Mouse (Mus musculus): ENCODE measurements around the gene Cmc4. TPM values are rescaled to one million over a fixed set of nuclear protein-coding genes. Genes with fewer than 3 reads are reported as not detected.

The Cmc4 gene
- total RNA-seq (2021), result 1 to 10 TPM; 9.2 to 9.8 TPM

DNA sequence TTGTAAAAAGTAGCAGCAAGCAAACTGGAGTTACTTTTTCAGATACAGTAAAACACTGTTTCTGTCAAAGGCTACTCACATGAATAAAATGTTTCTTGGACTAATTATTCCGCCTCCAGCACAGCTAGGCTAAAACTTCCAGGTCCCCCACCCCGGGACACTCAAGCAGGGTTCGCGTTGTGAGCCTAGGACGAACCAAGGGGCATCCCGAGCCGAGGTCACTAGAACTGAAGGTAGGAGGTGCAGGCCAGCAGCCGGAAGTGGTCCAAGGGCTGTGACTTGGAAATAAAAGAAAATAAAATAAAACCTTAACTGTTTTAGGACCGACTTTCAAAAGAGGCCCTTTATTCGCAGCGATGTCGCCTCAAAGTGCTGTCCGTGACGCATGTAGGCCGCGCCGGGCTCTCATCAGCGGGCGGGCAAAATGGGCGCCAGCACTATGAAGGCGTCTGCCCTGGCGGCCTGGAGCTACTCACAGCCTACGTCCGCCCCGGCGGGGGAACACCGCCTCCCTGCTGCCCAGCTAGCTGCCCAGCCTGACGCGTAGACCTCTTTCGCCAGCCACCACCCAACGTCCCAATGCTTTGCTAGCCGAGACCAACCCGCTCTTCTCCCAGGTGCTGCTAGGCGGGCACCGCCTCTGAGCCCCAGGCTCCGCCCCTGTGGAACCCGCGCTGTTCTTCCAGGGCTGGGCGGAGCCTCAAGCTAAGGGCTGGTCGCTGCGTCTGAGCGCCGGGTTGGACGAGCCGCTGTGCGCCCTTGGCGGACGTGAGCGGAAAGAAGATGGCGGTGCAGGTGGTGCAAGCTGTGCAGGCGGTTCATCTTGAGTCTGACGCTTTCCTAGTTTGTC, at the start of gene Cmc4, which contains the start of the genes Mtcp1 and Brcc3:
Cmc4 (minus strand) TSS at position 649 of the 850 bp plus-strand sequence.
Mtcp1 (minus strand) TSS at position 653 of the 850 bp plus-strand sequence.
Brcc3 (plus strand) TSS at position 693 of the 850 bp plus-strand sequence.
- peak; percentile 77 to 85 for DNase-seq
- intact Hi-C loops (cut with DNase I), result loop anchor here (5.0 to 10.0 kb wide), 2 partner anchors 34 to 99 kb away; partner anchors contain the start of genes F8, Fundc2 and Vbp1

- no peak for DNase-seq
- intact Hi-C loops (cut with DNase I), result no loop called here
Measured at GRCm38 (mm10) chrX:75454597-75454996, 38.2 kb upstream of the Cmc4 start.

DNA sequence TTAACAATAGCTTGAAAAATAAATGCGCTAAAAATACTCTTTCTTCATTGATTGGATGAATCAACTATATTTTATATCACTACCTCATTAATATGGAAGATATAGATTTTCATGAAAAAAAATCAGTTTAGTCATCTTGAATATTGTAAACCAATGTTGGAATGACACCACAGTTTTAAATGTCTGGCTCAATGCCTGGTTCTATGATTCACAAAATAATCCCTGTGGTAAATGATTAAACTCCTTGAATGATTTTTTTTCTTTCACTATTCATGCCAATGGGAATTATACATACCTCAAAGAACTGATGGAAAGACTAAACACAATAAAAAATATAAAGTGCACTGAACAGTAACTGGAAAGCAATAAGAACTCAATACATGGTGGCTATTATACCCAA, 6.7 kb downstream of the Cmc4 start:
- no peak for DNase-seq
- intact Hi-C loops (cut with DNase I), result loop anchor here (10.0 kb wide), 1 partner anchor 105 kb away; the partner anchor contains the start of gene Vbp1

- intact Hi-C loops (cut with DNase I), result no loop called here
- no peak for DNase-seq
Measured at GRCm38 (mm10) chrX:75403350-75403749, 13.0 kb downstream of the Cmc4 start.

DNA sequence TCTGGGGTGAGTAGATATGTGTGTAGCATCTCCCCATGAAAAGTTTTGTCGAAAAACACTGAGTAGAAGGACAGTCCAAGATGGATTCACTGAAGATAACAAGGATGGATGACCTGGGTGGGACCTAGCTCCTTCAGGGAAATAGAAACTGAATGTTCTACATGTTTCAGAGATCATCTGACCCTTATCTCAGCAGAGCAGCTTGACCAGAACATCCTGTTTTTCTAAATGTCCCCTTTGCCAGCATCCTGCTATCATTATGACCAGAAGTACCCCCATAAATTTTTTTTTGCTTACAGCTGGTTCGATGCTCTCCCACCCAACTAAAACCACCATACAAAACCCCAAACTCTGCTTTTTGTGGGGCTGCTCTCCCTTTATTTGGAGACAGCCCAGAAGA, 13.7 kb downstream of the Cmc4 start:
- intact Hi-C loops (cut with DNase I), result no loop called here
- DNase-seq, result no peak

DNA sequence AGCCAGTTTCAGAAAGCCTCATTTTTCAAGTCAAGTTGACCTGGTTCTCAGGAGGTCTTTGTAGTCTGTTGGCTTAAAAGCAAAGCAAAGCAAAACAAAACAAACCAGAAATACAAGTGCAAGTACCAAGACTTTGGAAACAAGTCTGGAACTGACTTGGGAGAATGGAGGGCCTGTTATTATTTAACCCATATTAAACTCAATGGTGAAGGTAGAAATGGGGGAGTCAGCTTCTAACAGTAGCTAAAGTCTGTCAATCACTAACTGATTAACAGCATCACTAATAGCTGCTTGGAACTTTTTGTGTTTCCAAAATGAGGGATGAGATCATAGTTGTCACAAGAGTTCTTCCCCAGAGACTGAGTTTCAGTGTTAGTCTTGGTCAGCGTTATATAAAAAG, 16.9 kb downstream of the Cmc4 start:
- intact Hi-C loops (cut with DNase I), result loop anchor here (10.0 kb wide), 1 partner anchor 285 kb away; no protein-coding TSS in a partner anchor
- DNase-seq, result no peak

DNA sequence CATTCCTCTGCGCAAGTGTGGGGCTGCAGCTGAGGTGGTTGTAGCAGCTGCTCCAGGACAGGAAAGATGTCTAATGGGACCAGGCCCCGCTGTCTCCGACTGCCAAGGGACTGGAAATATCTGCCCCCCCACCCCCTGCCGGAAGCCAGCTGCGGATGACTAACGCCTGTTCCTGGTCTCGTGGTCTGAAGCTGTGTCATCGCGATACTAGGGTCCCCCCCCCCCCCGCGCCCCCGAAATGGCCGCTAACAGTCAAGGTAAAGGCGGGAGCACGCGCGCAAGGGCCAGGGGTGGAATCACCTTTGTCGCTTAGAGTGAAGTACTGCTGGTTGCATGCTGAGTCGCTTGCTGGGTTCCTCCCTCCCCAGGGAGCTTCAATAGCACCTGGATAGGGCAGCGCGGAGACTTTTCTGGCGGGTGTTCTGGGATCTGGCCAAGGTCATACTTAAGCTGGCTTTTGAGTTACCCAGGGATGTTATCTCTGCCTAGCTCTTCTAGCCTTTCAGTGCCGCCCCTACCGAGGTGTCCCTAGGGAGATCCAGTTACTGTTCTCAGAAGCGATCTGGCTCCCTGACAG, 34.1 kb downstream of the Cmc4 start, which contains the start of the genes Fundc2 and F8:
Fundc2 (plus strand) TSS at position 205 of the 577 bp plus-strand sequence.
F8 (minus strand) TSS at position 421 of the 577 bp plus-strand sequence.
- intact Hi-C loops (cut with DNase I), result loop anchor here (5.0 kb wide), 1 partner anchor 35 kb away; the partner anchor contains the start of genes Brcc3, Cmc4 and Mtcp1
- peak; percentile 57 to 70 for DNase-seq

DNA sequence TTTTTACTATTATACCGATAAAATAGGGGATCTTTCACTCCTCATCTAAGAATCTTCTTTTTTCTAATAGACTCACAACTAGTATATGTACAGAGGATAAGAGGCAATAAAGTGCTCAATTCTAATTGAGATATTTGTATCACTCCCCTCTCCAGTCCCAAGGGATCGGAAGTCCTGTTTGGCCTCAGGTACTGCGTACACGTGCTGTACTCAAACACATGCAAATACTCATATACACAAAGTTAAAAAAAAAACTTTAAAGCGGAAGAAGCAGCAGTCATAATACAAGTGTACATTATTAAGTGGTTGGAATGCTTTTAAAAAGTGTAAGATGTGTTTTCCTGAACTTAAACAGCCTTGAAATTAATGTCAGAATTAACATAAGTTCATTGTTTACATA, 34.7 kb downstream of the Cmc4 start:
- intact Hi-C loops (cut with DNase I), result loop anchor here (5.0 kb wide), 1 partner anchor 36 kb away; the partner anchor contains the start of genes Brcc3, Cmc4 and Mtcp1
- no peak for DNase-seq

- DNase-seq, result no peak
- intact Hi-C loops (cut with DNase I), result loop anchor here (5.0 kb wide), 1 partner anchor 36 kb away; the partner anchor contains the start of genes Brcc3, Cmc4 and Mtcp1
Measured at GRCm38 (mm10) chrX:75381176-75381575, 35.2 kb downstream of the Cmc4 start.

DNA sequence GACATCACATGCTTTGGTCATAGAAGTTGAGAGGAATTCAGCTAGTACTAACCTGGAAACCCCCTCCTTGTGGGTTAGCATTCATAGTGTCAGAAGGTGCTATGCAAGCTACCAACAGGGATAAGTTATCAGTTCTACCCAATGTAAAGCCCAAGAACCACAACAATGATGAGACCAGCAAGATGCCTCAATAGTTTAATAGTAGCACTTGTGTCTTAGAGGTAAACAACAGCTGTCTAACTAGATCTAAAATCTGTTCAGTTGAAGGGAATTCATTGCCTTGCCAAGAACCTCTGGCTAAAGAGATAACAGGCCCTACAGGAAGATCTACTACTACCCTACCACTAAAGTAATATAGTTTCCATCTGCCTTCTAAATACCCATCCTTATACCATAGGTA, 39.6 kb downstream of the Cmc4 start:
- DNase-seq, result no peak
- intact Hi-C loops (cut with DNase I), result no loop called here

DNA sequence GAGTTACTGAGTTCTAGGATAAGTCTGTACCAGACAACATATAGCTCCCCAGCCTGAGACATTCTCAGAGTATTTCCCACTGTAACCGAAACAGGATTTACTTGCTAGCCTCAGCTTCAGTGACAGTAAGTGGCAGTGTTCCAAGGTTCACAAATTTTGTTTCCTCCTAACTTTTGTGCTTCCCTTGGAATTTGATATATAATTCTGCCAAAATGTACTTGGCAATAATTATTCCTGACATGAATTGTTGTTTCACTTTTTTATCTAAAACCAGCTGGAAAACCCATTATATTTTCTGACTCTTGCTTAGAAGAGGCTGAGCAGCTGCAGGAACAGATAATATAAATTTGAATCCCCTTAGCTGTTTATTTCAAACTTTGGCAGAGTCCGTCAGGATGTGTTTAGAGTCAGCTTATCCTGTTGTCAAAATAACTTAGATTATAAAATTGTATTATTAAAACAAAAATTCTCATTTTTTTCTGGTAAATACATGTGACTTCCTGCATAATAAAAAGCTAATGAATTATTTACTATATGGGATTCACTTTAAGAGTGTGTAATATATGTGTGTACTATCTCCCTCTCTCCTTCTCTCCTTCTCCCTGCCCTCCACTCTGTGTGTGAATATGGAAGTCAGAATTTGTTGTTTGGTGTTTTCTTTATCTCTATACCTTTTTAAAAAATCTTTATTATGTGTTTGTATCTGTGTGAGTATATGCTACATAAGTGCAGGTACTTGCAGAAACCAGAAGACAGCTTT, 43.5 kb downstream of the Cmc4 start:
- intact Hi-C loops (cut with DNase I), result no loop called here
- DNase-seq, result peak in 1 of 2 experiments; percentile 2

GRCm38 (mm10) chrX:75370197-75370596, 46.2 kb downstream of the Cmc4 start:
- no peak for DNase-seq
- intact Hi-C loops (cut with DNase I), result no loop called here

Other genes with a start within 250 kb of the Cmc4 start
- gene Fundc2, start 34.2 kb downstream of the Cmc4 start, total RNA-seq (2021), result 100 to 1,000 TPM; 169 to 170 TPM
- 1 to 10 TPM; 1.4 to 1.9 TPM for gene F8, start 34.0 kb downstream of the Cmc4 start, total RNA-seq (2021)
- gene Mtcp1, start within 50 bp of the Cmc4 start, total RNA-seq (2021), result 1 to 10 TPM; 2.6 to 4.8 TPM
- gene Brcc3, start within 50 bp of the Cmc4 start, total RNA-seq (2021), result 10 to 100 TPM; 26.9 to 33.7 TPM
- gene Vbp1, start 97.7 kb upstream of the Cmc4 start, total RNA-seq (2021), result 10 to 100 TPM; 41.8 to 45.0 TPM
- under 1 TPM in 1 of 2 experiments, not detected in 1; 0.14 TPM for gene Rab39b, start 161.6 kb upstream of the Cmc4 start, total RNA-seq (2021)

Measured in heart, postnatal 36 days (tissue).